Mouse (Mus musculus) layer of hippocampus, adult 18-20 months (tissue): ENCODE measurements at regions not wholly inside any gene's neighbourhood (a gene's known extent, or its start where the extent isn't known, plus 50 kb on each side); places are given as distances from the start of the nearest gene placed in this dataset.

Experiments used
- DNase-seq, 2 experiments: peaks; one replicate each; pipeline ENCODE4 v3.0.0; 2022; ENCODE audit warnings: low spot score in 2 of 2

- peak; percentile 39 to 85 for DNase-seq
Measured at GRCm38 (mm10) chr13:93243076-93243475, 50.9 kb upstream of the Tent2 start.

GRCm38 (mm10) chr13:93248711-93249110 is 50.7 kb upstream of the Homer1 start:
- DNase-seq: no peak
